Mouse (Mus musculus): Measurements from ENCODE around the gene Mrpl4.

DNA sequence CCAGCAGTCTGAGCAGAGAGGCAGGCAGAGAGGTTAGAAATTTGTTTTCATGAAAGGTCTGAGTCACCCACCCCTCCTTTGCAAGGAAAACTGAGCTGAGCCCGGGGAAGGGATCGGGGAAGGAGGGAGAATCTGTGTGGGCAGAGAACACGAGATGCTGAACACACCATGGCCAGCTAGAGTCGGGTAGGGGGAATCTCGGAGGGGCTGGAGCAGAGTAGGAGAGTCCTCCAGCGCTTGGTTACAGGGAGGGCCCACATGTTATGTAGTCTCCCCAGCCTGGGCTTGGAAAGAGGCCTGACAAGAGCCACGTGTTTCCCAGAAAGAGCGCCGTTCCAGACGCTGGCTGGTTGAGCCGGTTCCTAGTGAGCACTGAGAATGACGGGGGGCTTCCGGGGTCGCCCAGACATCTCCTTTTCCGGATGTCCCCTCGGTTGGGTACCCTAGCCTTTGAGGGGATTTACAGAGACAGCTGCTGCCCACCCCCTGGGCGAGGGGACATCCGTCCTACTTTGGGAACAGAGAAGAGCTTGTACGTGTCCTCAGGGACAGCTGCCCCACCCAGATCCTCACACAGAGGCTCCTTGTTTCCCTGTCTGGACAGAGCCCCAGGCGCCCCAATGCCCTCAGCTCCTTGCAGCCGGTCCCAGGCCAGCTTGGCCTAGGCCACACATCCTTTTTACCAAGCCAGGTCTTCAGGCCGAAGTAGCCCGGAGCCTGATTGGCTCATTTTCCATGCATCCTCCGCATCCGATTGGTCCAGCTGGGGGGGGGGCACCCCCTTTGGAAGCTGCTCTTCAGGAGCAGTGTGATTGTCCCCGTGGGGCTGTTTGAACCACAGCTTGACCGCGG, 30.2 kb upstream of the Mrpl4 start:
- no peak for TF ChIP-seq POLR2A (IDR thresholded peaks at IDR 0.05; ENCODE audit: extremely low read depth, insufficient read depth, low read length)
- no peak for TF ChIP-seq CTCF (IDR thresholded peaks at IDR 0.05; ENCODE audit: low read depth, low read length)
